Mouse (Mus musculus) adrenal gland (tissue): ENCODE measurements around the gene Cyp2d40.

Source experiments
- microRNA-seq, 2 experiments: library from miRNA; unstranded; fragments of <30 nt; microRNA quantifications; one replicate each; pipeline ENCODE4; 2019

Gene Cyp2d40

Small RNA genes lying within 50 kb of the gene (microRNA-seq; reads per million reads assigned to microRNA genes)
- 0 reads per million in 2 experiments for gene Gm27618
